In the genomic region with DNA sequence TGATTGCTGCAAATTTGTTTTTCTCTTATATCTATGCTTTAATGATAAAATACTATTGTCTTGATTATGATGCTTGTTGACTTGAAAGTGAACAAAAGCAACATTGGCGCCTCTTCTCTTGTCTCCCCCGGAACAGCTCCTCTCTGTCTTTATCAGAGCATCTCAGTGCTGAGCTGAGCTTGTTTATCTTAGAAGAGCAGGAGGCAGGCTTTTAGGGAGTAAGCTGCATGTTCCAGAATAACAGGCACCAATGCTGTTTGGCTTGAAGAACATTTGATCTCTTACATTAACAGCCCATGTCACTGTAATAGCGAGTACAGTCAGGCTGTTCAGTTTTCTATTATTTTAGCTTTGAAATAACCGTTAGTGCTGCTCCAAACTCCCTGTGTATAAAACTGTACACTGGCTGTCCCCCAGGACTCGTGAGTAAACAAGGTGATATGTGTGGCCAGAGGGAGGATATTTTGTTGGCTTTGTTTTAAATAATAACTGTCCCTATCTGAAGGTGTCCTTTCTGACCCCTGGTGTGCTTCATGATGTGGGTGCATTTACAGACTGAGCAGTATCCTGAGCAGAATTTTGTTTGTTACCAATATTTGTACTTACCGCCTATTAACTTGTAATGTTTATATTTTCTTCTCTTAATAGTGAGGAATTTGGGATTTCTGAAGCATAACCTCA, we compare ENCODE assay signal across 11 mouse cellular contexts.
DNase-seq lines count a peak whose midpoint lies in the region; ATAC-seq and TF ChIP-seq lines count a peak whose summit lies in the region.
"Had no signal": no experiment of that assay in that cellular context is flagged by ENCODE, and none has a peak within 500 bp of the region (broad histone marks: within the 10 kb centered on the region; RNA-seq: fewer than 3 reads in every experiment).

No protein-coding gene starts in this region.

- peak; percentile 74; the same call in 1 of the 2 replicates for ATAC-seq in heart, embryonic 11.5 days (replicated peaks; ENCODE audit: insufficient number of reproducible peaks, low FRiP score, low TSS enrichment)
- no peak for ATAC-seq in midbrain, embryonic 13.5 days
- ATAC-seq in midbrain, embryonic 11.5 days (ENCODE audit: low FRiP score), result no peak
- ATAC-seq in forebrain, postnatal 0 days, result no peak
- no peak for ATAC-seq in CD4-positive, CD25-positive, alpha-beta regulatory T cell, adult 4 months

- WGBS in heart, embryonic 11.5 days (ENCODE audit: insufficient replicate concordance), result 35% methylated on average over 6 of the region's 6 CpGs
- 66% methylated on average over 6 of the region's 6 CpGs for WGBS in midbrain, embryonic 13.5 days
- 75% methylated on average over 6 of the region's 6 CpGs for WGBS in midbrain, embryonic 11.5 days
- 58% methylated on average over 6 of the region's 6 CpGs for WGBS in forebrain, postnatal 0 days

- no peak for DNase-seq in heart, postnatal 4 days
- no peak for DNase-seq in midbrain, embryonic 11.5 days (ENCODE audit: low spot score, missing footprints)
- no peak for DNase-seq in forebrain, postnatal 0 days
- DNase-seq in spleen, postnatal 10 days (ENCODE audit: low spot score in 2 of 2), result peak; percentile 42 to 48
- no peak for DNase-seq in adrenal gland, postnatal 4 days (ENCODE audit: low spot score in 2 of 2)
- DNase-seq: embryo, embryonic 11 days had no signal

- peak overlapping the region; percentile 2; the same call in 1 of the 2 replicates for H3K9ac ChIP-seq in heart, embryonic 11.5 days (ENCODE audit: low read depth, low read length)
- no peak overlapping the region for H3K9ac ChIP-seq in midbrain, embryonic 13.5 days (replicated peaks)
- no peak overlapping the region for H3K9ac ChIP-seq in midbrain, embryonic 11.5 days (ENCODE audit: low read length)
- H3K9ac ChIP-seq in forebrain, postnatal 0 days, result no peak overlapping the region
- H3K9ac ChIP-seq: limb, embryonic 12.5 days; neural tube, embryonic 12.5 days had no signal

- TF ChIP-seq CTCF in forebrain, postnatal 0 days (IDR thresholded peaks at IDR 0.05; ENCODE audit: low read depth), result no peak

- H3K9me3 ChIP-seq in heart, embryonic 11.5 days (replicated peaks; ENCODE audit: control insufficient read depth, low read length), result no peaks in the 10 kb centered on the region
- H3K9me3 ChIP-seq in midbrain, embryonic 13.5 days, result no peaks in the 10 kb centered on the region
- no peaks in the 10 kb centered on the region for H3K9me3 ChIP-seq in midbrain, embryonic 11.5 days (ENCODE audit: control insufficient read depth, low read length)
- H3K9me3 ChIP-seq in forebrain, postnatal 0 days (ENCODE audit: low read length), result no peaks in the 10 kb centered on the region
- H3K9me3 ChIP-seq: limb, embryonic 12.5 days; neural tube, embryonic 12.5 days had no signal

- H3K27me3 ChIP-seq in heart, embryonic 11.5 days (ENCODE audit: control insufficient read depth, insufficient read depth, low read length), result no peaks in the 10 kb centered on the region
- peaks cover 3% of the 10 kb centered on the region; the same call in 1 of the 2 replicates for H3K27me3 ChIP-seq in midbrain, embryonic 13.5 days
- peaks cover 4% of the 10 kb centered on the region; the same call in 1 of the 2 replicates for H3K27me3 ChIP-seq in midbrain, embryonic 11.5 days (ENCODE audit: control insufficient read depth, insufficient read depth, low read length)
- H3K27me3 ChIP-seq in forebrain, postnatal 0 days (ENCODE audit: insufficient read depth, low read length), result no peaks in the 10 kb centered on the region
- H3K27me3 ChIP-seq: limb, embryonic 12.5 days had no signal

- peak overlapping the region; percentile 8; the same call in 1 of the 2 replicates for H3K4me3 ChIP-seq in heart, embryonic 11.5 days (ENCODE audit: low read depth, low read length)
- H3K4me3 ChIP-seq in midbrain, embryonic 13.5 days (replicated peaks), result no peak overlapping the region
- no peak overlapping the region for H3K4me3 ChIP-seq in midbrain, embryonic 11.5 days (ENCODE audit: low read depth, low read length)
- no peak overlapping the region for H3K4me3 ChIP-seq in forebrain, postnatal 0 days (ENCODE audit: low read depth, low read length)
- H3K4me3 ChIP-seq: limb, embryonic 12.5 days; neural tube, embryonic 12.5 days had no signal

- H3K36me3 ChIP-seq in heart, embryonic 11.5 days (ENCODE audit: control insufficient read depth, insufficient read depth, low read length), result no peaks in the 10 kb centered on the region
- no peaks in the 10 kb centered on the region for H3K36me3 ChIP-seq in midbrain, embryonic 13.5 days
- H3K36me3 ChIP-seq in midbrain, embryonic 11.5 days (ENCODE audit: control insufficient read depth, insufficient read depth, low read length), result no peaks in the 10 kb centered on the region
- H3K36me3 ChIP-seq in forebrain, postnatal 0 days (ENCODE audit: insufficient read depth), result no peaks in the 10 kb centered on the region
- H3K36me3 ChIP-seq: limb, embryonic 12.5 days; neural tube, embryonic 12.5 days had no signal

- H3K4me2 ChIP-seq in heart, embryonic 11.5 days, result no peak overlapping the region
- no peak overlapping the region for H3K4me2 ChIP-seq in midbrain, embryonic 13.5 days (replicated peaks)
- no peak overlapping the region for H3K4me2 ChIP-seq in midbrain, embryonic 11.5 days
- no peak overlapping the region for H3K4me2 ChIP-seq in forebrain, postnatal 0 days (ENCODE audit: low read depth)
- H3K4me2 ChIP-seq: limb, embryonic 12.5 days; neural tube, embryonic 12.5 days had no signal

- H3K27ac ChIP-seq in heart, embryonic 11.5 days (ENCODE audit: low read depth, low read length), result peak overlapping the region; percentile 50
- H3K27ac ChIP-seq in midbrain, embryonic 13.5 days, result 0 out of 2 replicates have a peak overlapping the region, but pooled peaks have one; percentile 16
- no peak overlapping the region for H3K27ac ChIP-seq in midbrain, embryonic 11.5 days (ENCODE audit: low read depth, low read length)
- 0 out of 2 replicates have a peak overlapping the region, but pooled peaks have one; percentile 4 for H3K27ac ChIP-seq in forebrain, postnatal 0 days (ENCODE audit: low read depth, low read length)
- H3K27ac ChIP-seq: limb, embryonic 12.5 days; neural tube, embryonic 12.5 days had no signal

- peaks cover 13% of the 10 kb centered on the region for H3K4me1 ChIP-seq in heart, embryonic 11.5 days (ENCODE audit: control insufficient read depth, insufficient read depth, low read length)
- H3K4me1 ChIP-seq in midbrain, embryonic 13.5 days (replicated peaks), result peaks cover 39% of the 10 kb centered on the region
- H3K4me1 ChIP-seq in midbrain, embryonic 11.5 days (ENCODE audit: control insufficient read depth, insufficient read depth, low read length), result peaks cover 6% of the 10 kb centered on the region; the same call in 1 of the 2 replicates
- H3K4me1 ChIP-seq in forebrain, postnatal 0 days (ENCODE audit: insufficient read depth), result peaks cover 21% of the 10 kb centered on the region; the same call in 1 of the 2 replicates

Comparison
In these comparisons a context has a peak if more than half of its experiments do, and no peak if none do; other contexts are left out.
1. DNase-seq: peak in spleen, postnatal 10 days (2 of 2); none in heart, postnatal 4 days (single experiment), midbrain, embryonic 11.5 days (single experiment), forebrain, postnatal 0 days (single experiment) and adrenal gland, postnatal 4 days (0 of 2).